Mouse (Mus musculus) liver, embryonic 15.5 days (tissue): Measurements from ENCODE around the gene S100a9. TPM values are rescaled to one million over a fixed set of nuclear protein-coding genes. Genes with fewer than 3 reads are reported as not detected.

Experiments used
- ATAC-seq: fragments of 200-750 bp; cut with Nextera tagmentation; 2 replicates; pipeline ENCODE4 v1.8.0; 2017; ENCODE audit warnings: moderate number of reproducible peaks, mild to moderate bottlenecking, moderate library complexity; ENCODE audit not compliant: insufficient read depth
- H3K27ac ChIP-seq: fragments of 300-500 bp; sonication (generic); replicated peaks from 2 replicates; pipeline ENCODE4 v1.5.1; 2015; ENCODE audit warnings: mild to moderate bottlenecking, inconsistent platforms
- H3K27me3 ChIP-seq: fragments of 300-500 bp; sonication (generic); 2 replicates; pipeline ENCODE4 v1.6.1; 2015; ENCODE audit warnings: mild to moderate bottlenecking, inconsistent platforms
- H3K36me3 ChIP-seq: fragments of 300-500 bp; sonication (generic); replicated peaks from 2 replicates; pipeline ENCODE4 v1.6.1; 2015; ENCODE audit warnings: moderate library complexity, mild to moderate bottlenecking, inconsistent platforms
- H3K4me1 ChIP-seq: fragments of 300-500 bp; sonication (generic); replicated peaks from 2 replicates; pipeline ENCODE4 v1.6.1; 2015; ENCODE audit warnings: inconsistent platforms
- H3K4me2 ChIP-seq: fragments of 300-500 bp; sonication (generic); 2 replicates; pipeline ENCODE4 v1.6.1; 2015; ENCODE audit warnings: moderate library complexity, mild to moderate bottlenecking, inconsistent platforms
- H3K4me3 ChIP-seq: fragments of 300-500 bp; sonication (generic); replicated peaks from 2 replicates; pipeline ENCODE4 v1.5.1; 2015; ENCODE audit warnings: mild to moderate bottlenecking, inconsistent platforms
- H3K9ac ChIP-seq: fragments of 300-500 bp; sonication (generic); 2 replicates; pipeline ENCODE4 v1.6.1; 2015; ENCODE audit warnings: moderate library complexity, mild to moderate bottlenecking, inconsistent platforms
- H3K9me3 ChIP-seq: fragments of 300-500 bp; sonication (generic); replicated peaks from 2 replicates; pipeline ENCODE4 v1.6.1; 2016; ENCODE audit warnings: inconsistent platforms
- WGBS: fragments of 180-500 bp; shearing (Covaris S2); methylation state at CpG from one replicate; pipeline ENCODE4 v1.1.7; 2015; ENCODE audit warnings: mixed read lengths; ENCODE audit not compliant: insufficient replicate concordance; 5-methylcytosine and 5-hydroxymethylcytosine counted together
- polyA plus RNA-seq: library from polyadenylated mRNA; unstranded; fragments of >200 nt; fragmentation: Nextera tagmentation; extraction: Ambion mirVana; gene quantifications from 2 replicates; pipeline ENCODE4 v1.2.1, GENCODE M21; 2015

S100a9 gene
- polyA plus RNA-seq, 1 experiment from 2014 or later: 1,522 TPM

DNA sequence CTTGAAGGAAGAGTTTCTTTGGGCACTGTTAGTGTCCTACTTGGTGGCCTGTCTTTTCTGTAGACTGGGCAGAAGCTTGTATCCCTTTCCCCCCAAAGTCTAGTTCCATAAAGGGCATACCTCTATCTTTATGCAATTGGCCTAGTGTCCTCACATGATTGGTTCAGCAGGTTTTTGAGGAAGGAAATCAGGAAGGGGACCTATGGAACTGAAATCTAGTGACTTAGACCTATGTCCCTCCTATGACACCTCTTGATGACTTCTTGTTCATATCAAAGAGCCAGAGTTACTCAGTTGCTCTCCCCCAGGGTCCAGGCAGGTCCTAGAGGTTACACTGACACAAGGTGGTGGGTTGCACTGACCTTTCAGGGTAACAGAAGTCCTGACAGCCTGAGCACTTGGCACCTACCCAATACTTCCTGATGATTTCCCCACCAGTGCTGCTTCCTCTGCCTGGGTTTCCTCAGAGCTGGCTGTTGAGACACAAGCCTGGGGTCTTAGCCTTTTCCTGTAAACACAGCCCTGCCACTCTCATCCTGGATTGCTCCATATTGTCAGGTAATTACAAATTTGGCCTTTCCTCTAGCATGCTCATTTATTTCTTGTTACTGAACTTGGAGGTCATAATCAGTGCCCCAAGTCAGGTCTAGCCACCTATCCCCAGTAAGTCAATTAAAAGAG, 36.0 kb downstream of the S100a9 start:
- no peak overlapping the region for H3K27ac ChIP-seq
- no peak overlapping the region for H3K9ac ChIP-seq
- no peak for ATAC-seq
- no peak overlapping the region for H3K4me2 ChIP-seq
- H3K9me3 ChIP-seq: no peaks in the 10 kb centered on the region
- H3K36me3 ChIP-seq: no peaks in the 10 kb centered on the region
- no peaks in the 10 kb centered on the region for H3K4me1 ChIP-seq
- H3K4me3 ChIP-seq: no peak overlapping the region
- no peaks in the 10 kb centered on the region for H3K27me3 ChIP-seq

DNA sequence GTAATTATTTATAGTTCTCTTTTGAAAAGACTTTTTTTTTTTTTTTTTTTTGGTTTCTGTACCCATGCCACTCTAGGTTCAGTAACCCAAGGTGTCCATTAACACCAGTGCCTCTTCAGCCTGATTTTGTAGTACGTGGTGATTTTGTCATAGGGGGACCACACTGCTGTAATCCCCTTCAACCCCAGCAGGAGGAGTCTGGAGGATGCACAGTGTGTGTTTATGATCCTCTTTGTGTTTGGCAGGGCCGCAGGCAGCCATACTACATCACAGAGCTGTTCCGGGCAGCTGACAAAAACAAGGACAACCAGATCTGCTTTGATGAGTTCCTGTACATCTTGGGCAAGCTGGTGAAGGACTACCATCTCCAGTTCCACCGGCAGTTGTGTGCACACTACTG, 38.1 kb downstream of the S100a9 start:
- Histone ChIP-seq H3K4me3 (no peak overlapping the region), H3K27me3 (no peaks in the 10 kb centered on the region), H3K9me3 (no peaks in the 10 kb centered on the region), H3K4me1 (no peaks in the 10 kb centered on the region), H3K4me2 (no peak overlapping the region), H3K9ac (no peak overlapping the region), H3K36me3 (no peaks in the 10 kb centered on the region), H3K27ac (no peak overlapping the region)
- WGBS: 50% methylated on average over 4 of the region's 4 CpGs
- no peak for ATAC-seq

DNA sequence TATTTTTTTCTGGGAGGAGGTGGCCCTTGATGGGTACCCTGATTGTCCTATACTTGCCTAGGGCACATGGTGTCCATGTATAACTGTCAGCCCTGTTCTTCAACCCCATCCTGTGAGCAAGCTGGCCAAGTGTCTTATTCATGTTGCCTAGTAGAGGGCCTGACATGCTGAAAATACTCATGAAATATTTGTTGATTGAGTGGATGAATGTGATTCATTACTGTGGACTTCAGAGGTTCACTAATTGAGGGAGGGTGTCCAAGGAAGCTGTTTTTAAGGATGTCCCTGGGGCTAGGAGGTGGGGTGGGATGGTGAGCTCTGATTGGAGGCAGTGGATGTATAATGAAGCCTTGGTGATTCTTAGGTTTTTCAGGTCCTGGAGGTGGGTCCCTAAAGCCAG, 41.8 kb downstream of the S100a9 start, which contains the start of gene S100a7a:
TSS of gene S100a7a (plus strand) at position 301 of the 400 bp plus-strand sequence.
- no peaks in the 10 kb centered on the region for H3K4me1 ChIP-seq

DNA sequence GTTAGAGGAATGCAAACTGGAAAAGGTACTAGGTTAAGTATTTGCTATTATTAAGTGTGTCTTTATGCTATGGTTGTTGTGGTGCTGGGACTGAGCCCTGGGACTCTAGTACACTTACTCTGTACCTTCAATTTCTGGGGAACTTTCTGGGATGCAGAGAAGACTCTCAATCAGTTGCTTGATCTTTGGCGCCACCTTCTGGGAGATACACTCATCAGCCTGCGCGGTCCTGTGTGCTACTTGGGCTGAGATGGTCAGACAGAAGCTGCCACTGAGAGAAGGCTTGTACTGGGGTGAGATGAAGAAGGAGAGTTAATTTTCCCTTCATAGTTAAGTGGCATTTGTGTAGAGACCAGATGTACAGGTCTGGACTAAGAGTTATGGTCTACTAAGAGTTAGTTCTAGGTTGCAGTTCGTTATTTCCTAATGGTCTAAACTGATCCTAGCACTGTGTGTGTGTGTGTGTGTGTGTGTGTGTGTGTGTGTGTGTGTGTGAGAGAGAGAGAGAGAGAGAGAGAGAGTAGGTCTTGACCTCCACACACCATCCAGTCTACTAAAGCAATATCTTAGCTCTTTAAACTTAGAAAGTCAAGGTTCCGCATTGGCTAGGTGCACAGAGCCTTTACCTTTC, 42.5 kb downstream of the S100a9 start:
- Histone ChIP-seq H3K36me3 (no peaks in the 10 kb centered on the region), H3K27me3 (no peaks in the 10 kb centered on the region), H3K4me2 (no peak overlapping the region), H3K4me3 (no peak overlapping the region), H3K27ac (no peak overlapping the region), H3K4me1 (no peaks in the 10 kb centered on the region), H3K9ac (no peak overlapping the region), H3K9me3 (no peaks in the 10 kb centered on the region)
- 27% methylated on average over 5 of the region's 5 CpGs for WGBS
- ATAC-seq: no peak

More for the DNA sequence above, 41.8 kb downstream of the S100a9 start, which contains the start of gene S100a7a:
- H3K9me3 ChIP-seq: no peaks in the 10 kb centered on the region
- H3K9ac ChIP-seq: no peak within 1 kb of the TSS
- no peak within 1 kb of the TSS for H3K27ac ChIP-seq
- no peaks in the 10 kb centered on the region for H3K27me3 ChIP-seq
- no peak for ATAC-seq
- no peak within 1 kb of the TSS for H3K4me2 ChIP-seq
- no peaks in the 10 kb centered on the region for H3K36me3 ChIP-seq
- H3K4me3 ChIP-seq: no peak within 1 kb of the TSS

DNA sequence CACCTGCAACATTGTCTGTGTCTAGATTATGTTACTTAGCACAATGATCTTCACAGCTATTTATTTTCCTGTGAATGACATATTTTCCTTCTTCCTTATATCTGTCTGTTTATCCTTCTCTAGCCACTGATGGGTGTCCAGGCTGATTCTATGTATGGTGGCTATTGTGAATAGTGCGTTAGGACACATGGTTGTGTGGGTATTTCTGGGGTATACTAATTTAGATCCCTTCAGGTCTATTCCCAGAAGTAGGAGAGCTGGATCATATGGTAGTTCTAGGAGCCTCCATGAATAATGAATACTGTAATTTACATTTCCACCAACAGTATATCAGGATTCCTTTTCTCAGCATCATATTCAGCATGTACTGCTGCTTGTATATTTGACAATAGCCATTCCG, 45.7 kb downstream of the S100a9 start:
- Histone ChIP-seq H3K27ac (no peak overlapping the region), H3K9ac (no peak overlapping the region), H3K4me3 (no peak overlapping the region), H3K9me3 (no peaks in the 10 kb centered on the region), H3K4me2 (no peak overlapping the region), H3K4me1 (no peaks in the 10 kb centered on the region), H3K27me3 (no peaks in the 10 kb centered on the region), H3K36me3 (no peaks in the 10 kb centered on the region)
- WGBS: 57% methylated on average over 2 of the region's 2 CpGs
- no peak for ATAC-seq

DNA sequence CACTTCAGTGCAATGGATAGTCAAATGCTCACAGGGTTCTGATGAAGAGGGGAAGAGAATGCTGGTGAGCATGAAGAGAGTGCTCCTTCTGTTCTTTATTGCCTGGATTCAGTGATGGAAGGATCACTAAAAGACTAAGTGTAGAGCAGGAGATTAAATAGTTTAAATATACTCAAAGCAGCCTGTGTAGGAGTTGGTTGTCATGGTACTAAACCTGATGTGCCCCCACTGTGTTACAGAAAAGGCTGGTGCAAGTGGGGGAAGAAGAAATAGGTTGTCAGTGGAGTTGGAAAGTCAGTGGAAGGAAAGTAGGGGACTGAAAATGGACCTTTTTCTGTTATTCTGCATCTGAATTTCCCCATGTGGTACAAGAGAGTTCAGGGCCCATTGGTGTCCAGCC, 46.5 kb downstream of the S100a9 start:
- H3K27ac ChIP-seq: no peak overlapping the region
- H3K27me3 ChIP-seq: no peaks in the 10 kb centered on the region
- H3K4me3 ChIP-seq: no peak overlapping the region
- no peak for ATAC-seq
- no peaks in the 10 kb centered on the region for H3K9me3 ChIP-seq
- H3K4me1 ChIP-seq: no peaks in the 10 kb centered on the region
- no peak overlapping the region for H3K9ac ChIP-seq
- no peaks in the 10 kb centered on the region for H3K36me3 ChIP-seq
- no peak overlapping the region for H3K4me2 ChIP-seq

DNA sequence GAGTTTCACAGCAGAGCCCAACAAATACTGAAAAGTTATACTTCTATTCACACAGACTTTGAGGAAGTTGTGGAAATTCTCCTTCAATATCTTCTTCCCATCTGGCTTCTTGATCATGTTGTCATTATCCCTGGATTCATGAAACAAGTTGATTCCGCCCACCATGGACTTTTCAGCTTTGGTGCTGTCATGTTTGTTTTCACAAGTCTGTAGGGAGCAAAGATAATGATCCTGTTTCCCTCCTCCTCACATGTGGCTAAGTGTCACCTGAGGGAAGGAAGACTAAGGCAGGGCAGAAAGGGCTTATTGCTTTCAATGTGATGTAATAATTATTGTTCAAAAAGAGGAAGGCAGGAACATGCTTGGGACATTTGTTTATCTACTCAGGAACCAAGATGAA, 48.2 kb downstream of the S100a9 start:
- H3K27me3 ChIP-seq: no peaks in the 10 kb centered on the region
- WGBS: 47% methylated on average over 1 of the region's 1 CpGs
- no peaks in the 10 kb centered on the region for H3K9me3 ChIP-seq
- H3K27ac ChIP-seq: no peak overlapping the region
- ATAC-seq: no peak
- H3K4me2 ChIP-seq: no peak overlapping the region
- no peaks in the 10 kb centered on the region for H3K4me1 ChIP-seq
- H3K9ac ChIP-seq: no peak overlapping the region
- no peaks in the 10 kb centered on the region for H3K36me3 ChIP-seq
- no peak overlapping the region for H3K4me3 ChIP-seq

DNA sequence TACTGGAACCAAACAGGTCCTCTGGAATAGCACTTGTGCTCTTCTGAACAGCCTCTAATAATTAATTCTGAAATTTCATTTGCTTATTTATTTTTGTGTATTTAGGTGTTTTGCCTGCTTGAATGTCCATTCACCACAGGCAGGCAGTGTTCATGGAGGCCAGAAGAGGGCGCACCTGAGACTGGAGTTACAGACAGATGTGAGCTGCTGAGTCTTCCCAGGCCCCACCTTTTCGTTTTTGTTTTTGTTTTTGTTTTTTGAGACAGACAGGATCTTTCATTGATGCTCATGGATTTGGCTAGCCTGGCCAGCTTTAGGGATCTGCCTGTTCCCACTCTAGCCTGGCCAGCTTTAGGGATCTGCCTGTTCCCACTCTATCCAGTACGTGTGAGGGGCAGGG, 51.3 kb downstream of the S100a9 start:
- Histone ChIP-seq H3K27me3 (no peaks in the 10 kb centered on the region), H3K4me1 (no peaks in the 10 kb centered on the region), H3K27ac (no peak overlapping the region), H3K9me3 (no peaks in the 10 kb centered on the region), H3K4me3 (no peak overlapping the region), H3K9ac (no peak overlapping the region), H3K36me3 (no peaks in the 10 kb centered on the region), H3K4me2 (no peak overlapping the region)
- no peak for ATAC-seq
- 32% methylated on average over 3 of the region's 3 CpGs for WGBS

Other genes starting within 250 kb of the S100a9 start
- 3.7 and 4.8 TPM in 2 replicates for gene Npr1, start 229.9 kb downstream of the S100a9 start, polyA plus RNA-seq
- 48.2 and 50.8 TPM in 2 replicates for gene Ilf2, start 219.6 kb downstream of the S100a9 start, polyA plus RNA-seq
- 16.2 and 17.8 TPM in 2 replicates for gene Snapin, start 204.7 kb downstream of the S100a9 start, polyA plus RNA-seq
- 49.8 and 51.6 TPM in 2 replicates for gene Chtop, start 186.2 kb downstream of the S100a9 start, polyA plus RNA-seq
- 24.3 and 24.4 TPM in 2 replicates for gene S100a1, start 181.3 kb downstream of the S100a9 start, polyA plus RNA-seq
- gene S100a13, start 181.3 kb downstream of the S100a9 start, polyA plus RNA-seq: 16.1 and 18.9 TPM in 2 replicates
- not detected in 2 replicates for gene S100a14, start 168.9 kb downstream of the S100a9 start, polyA plus RNA-seq
- gene S100a16, start 158.5 kb downstream of the S100a9 start, polyA plus RNA-seq: 32.3 and 34.4 TPM in 2 replicates
- not detected in 2 replicates for gene S100a3, start 135.1 kb downstream of the S100a9 start, polyA plus RNA-seq
- not detected in 2 replicates for gene S100a2, start 105.5 kb downstream of the S100a9 start, polyA plus RNA-seq
- gene Gm42674, start 93.8 kb downstream of the S100a9 start, polyA plus RNA-seq: not detected in 2 replicates
- gene S100a4, start 92.0 kb downstream of the S100a9 start, polyA plus RNA-seq: 1.7 and 2.3 TPM in 2 replicates
- not detected in 2 replicates for gene S100a5, start 87.2 kb downstream of the S100a9 start, polyA plus RNA-seq
- 14.2 and 15.9 TPM in 2 replicates for gene S100a6, start 82.8 kb downstream of the S100a9 start, polyA plus RNA-seq
- gene S100a7a, start 41.7 kb downstream of the S100a9 start, polyA plus RNA-seq: not detected in 2 replicates
- 1,899 and 2,323 TPM in 2 replicates for gene S100a8, start 26.7 kb downstream of the S100a9 start, polyA plus RNA-seq
- not detected in 2 replicates for gene Pglyrp4, start 31.2 kb upstream of the S100a9 start, polyA plus RNA-seq
- not detected in 2 replicates for gene Gm5849, start 82.2 kb upstream of the S100a9 start, polyA plus RNA-seq